Mouse (Mus musculus) layer of hippocampus, adult 11-12 months (tissue): Measurements from ENCODE around the gene Nudt7.

ENCODE experiments used
- DNase-seq: peaks from one replicate; pipeline ENCODE4 v3.0.0; 2022; ENCODE audit warnings: low spot score

Gene Nudt7

DNA sequence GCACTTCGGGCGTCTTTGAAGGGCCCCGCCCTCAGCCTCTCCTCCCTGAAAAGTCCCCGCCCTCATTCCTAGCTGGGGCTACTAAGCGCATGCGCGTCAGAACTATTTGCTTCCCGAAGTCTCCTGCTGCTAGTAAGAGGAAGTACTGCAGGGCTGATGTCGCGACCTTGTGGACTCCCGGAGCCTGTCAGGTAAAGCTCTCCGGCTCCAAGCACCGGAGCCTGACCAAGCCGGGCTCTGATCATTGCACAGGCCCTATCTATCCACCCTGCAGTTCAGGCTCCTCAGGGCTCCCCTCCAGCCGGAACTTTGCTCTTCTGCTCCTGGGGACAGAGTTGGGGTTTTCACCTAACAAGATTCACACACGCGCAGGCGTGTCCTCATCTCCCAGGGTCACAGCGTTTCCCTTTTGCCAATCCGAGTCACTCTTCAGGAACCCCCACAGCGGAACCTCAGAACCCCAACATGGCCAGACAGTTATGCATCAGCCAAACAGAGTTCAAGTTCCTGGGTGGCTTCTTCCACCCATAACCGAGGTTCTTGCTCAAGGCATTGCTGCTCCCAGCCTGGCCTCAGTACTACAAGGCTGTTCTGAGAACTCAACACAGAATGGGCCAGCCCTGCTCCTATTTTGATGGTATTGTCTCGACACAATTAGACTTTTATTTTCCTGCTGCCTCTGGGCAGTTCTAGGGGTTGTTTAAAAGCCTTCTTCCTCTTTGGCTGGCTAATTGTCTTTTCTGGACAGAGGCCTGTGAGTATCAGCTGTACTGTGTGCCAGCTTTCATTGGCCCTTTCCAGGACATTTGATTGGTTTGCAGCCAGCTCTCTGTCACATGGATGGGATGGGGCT, at the start of gene Nudt7:
TSS of gene Nudt7 (plus strand) at position 48 of the 853 bp plus-strand sequence.
- peak; percentile 84 for DNase-seq

DNA sequence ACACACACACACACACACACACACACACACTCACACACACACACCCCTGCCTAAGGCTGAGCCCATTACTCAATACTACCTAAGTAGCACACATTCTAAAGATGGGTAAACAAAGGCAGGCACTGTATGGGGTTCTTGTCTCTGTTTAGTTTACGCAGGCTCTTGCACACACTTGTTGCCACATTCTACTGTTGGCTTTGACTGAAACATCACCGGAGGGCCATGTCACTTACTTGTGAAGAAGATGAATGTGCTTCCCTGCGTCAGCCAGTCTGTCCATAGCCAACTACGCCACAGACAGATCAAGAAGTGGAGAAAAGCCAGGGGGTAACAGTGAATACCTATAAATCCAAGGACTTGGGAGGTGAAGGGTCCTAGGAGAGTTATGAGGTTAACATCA, 45.4 kb upstream of the Nudt7 start:
- no peak for DNase-seq

DNA sequence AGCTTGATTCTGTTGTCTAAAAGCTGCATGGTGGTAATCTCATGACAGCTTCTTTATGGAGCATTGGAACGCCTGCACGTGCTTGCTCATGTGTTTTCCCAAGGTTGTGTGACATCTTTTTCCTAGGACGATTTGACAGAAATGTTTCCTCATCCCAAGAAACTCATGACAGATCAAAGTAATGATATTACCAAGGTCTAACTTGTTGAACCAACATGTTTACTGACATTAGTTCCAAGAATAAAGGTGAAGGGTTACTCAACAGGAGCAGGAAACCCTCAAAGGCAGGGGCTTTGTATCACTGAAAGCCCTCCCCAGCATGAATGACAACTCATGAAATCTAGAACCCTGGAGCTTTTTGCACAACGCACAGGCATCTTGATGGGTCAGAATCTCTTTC, 42.6 kb upstream of the Nudt7 start:
- no peak for DNase-seq

DNA sequence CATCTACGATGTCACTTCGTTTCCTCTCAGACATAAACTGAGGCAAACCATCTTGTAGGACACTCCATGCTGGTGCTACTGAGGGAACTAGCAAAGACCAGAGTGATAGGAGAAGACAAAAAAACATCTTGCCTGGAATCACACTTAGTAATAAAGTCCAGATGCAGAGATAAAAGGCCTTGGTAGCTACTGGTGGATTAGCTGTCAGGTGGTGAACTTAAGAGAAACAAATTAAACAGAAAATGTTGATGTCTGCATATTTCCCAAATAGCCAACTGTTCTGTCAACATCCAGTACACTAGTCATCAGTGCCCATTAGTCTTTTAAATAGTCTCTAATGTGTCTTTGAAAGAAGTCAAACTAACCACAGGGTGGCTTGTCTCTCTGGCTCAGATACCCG, 40.0 kb upstream of the Nudt7 start:
- DNase-seq = no peak

DNA sequence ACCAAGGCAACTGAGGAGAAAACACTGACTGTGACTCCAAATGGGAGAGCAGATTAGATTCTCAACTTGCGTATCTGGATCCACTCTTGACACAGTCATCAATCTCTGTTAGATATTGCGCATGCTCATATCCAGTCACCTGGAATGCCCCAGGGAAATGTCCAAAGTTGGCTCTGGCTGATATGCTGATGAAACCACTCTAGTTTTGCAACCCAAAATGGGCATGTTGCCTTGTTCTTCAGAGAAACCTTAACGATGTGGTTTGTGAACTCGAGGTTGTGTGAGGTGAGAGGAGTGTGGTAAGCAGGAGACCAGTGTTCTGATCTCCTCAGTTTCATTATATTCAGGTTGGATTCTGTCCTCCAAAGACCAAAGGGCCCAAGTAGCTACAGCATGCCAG, 38.8 kb upstream of the Nudt7 start:
- no peak for DNase-seq

DNA sequence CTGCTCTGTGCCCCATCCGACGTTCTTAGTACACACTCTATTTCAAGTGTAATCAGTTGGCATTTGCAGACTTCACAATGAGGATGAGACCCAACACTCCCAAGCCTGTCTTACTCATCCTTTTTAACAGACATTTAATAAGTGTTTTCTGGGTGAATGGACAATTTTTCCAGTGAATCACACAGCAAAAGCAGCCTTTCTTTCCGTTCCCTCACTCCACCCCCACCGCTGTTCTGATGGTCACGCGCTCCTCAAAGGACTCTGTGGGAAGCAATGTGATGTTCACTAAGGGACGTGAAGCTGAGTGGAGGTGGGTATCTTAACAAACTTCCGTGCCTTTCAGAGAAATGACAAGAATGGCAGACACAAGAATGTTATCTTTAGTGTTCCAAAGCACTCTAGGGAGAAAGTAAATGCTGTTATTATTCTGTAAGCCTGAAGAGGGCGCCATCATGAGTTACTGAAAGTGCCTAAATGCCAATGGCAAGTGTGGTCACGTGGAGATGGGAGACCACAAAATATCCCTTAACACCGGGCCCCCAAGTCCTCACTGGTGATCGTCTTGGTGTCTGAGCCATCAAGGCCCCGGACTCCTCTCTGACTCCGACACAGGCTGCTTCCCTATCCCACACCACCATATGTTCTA, 32.7 kb upstream of the Nudt7 start:
- DNase-seq = no peak

DNA sequence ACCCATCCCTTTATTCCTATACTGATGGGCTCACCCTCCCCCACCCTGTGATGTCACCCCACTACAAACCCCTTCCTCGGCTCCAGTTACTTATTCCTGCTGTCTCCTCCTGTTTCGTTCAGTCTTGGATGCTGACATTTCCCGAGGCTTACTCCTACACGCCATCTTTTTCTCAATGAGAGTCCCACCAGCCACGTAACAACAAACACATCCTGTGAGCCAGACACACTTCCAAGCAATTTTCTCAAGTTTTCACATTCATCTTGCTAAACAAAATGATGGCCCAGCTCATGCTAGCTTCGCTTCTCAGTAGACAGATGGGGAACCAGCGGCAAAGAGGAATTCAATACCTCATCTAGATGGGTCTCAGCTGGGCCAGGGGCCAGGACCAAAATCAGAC, 30.0 kb upstream of the Nudt7 start:
- no peak for DNase-seq

DNA sequence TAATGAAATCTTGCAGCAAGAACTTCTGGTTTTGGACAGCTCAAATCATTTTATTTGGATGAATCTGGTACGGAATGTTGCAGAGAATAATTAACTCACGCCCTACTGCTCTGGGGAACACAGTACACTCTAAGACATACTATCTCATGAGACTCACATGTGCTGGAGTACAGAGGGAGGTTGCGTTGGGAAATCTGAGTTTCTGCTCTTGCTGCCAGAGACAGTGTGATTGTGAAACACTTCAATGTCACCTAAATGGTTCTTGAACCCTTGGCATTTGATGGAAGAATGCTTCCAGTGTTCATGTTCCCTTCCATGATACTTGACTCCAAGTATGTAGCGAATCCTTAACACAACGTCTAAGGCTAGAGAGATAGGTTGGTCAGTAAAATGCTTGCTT, 27.4 kb upstream of the Nudt7 start:
- DNase-seq = no peak

DNA sequence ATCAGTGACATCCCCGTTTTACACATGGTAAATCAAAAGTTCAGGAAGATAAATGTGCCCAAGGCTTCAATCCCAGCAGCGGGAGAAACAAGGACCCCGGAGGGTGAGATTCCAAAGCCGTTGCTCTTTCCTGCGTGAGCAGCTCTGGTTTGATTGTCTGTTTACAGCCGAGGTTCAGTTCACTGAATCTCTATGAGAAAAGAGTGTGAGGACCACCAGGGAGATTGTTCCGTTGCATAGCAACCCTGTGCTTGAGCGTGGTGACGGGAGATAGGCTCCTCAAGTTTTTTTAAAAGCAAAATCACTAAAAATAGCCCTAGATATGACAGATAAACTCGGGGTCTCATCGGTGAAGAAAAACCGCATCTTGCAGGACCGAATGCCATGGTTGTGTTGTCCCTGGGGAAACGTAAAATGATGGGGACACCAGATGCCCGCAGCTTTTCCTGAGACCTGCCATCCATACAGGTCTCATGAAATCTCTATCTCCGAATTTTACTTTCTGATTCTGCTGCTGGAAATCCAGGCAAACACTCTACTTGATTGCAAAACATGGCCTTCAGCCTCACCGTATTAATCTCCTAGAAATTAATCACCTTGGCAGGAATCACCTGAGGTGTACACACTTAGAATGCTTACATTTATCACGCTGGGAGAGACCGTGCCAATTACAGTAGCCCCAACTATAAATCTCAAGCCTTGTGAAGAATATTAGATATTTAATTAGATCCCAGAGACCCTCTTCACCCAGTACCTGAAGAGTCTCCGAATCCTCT, 23.8 kb upstream of the Nudt7 start:
- DNase-seq = no peak

DNA sequence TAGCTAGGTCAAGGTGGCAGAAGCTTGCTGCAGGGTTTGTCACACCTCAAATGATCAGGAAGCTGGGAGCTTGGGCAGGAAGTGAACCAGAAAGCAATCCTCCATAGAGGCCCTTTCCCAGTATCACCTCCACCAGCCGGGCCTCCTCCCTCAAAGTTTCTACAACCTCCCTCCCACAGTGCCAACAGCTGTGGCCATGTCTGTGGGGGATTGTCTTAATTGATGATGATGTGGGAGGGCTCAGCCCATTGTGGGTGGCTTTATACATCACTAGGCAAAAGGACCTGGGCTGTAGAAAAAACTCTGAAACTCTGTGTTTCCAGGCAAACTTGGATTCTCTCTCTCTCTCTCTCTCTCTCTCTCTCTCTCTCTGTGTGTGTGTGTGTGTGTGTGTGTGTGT, 18.3 kb upstream of the Nudt7 start:
- no peak for DNase-seq

DNA sequence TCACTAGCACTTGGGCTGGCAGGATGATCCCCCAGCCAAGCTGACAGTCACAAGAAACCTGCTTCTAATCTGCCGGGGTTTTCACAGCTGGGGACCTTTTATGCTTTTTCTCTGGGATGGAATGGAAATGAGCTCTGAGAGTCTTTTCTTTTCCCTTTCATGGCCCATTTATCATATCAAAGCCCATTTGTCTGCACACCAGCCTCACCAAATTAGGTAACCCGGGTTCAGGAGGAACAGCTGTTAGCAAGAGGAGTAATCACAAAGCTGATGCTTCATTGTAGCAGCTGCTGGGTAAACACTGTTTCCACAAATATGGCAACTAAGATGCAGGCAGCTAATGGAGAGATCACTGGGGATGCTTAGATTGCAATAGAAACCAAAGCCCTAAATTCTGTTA, 17.3 kb upstream of the Nudt7 start:
- DNase-seq = no peak

DNA sequence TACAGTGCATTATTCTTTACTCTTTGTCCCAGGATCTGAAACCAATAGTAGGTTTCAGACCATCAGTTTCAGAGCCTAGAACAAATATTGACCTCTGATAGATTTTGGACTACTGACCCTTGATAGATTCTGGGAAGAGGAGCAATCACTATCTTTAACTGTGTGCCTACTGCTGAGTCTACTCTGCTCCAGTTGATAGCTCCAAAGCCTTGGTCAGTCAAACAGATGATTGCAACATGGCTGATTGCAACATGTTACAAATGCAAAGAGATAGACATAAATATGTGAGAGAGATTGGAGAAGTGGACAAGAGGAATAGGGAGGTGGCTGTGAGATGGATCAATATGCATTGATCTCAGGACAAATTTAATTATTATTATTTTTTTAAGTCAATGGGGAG, 15.9 kb upstream of the Nudt7 start:
- no peak for DNase-seq

DNA sequence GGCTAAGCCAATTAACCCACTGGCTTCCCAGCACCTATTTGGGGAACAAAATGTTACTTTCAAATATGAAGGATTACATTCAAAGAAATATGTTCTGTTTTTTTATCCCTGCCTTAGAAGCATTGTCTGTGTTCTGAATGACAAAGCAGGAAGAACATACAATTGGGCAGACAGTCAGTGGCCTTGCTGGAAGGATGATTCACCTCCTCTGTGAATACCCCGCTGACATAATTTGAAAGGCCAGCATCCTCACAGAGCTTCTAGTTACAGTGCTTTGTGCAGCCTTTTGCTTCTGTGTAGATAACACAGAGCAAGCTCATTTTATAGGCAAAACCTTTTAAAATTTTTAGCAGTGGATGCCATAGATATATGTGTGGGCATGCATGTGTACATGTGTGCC, 11.6 kb upstream of the Nudt7 start:
- DNase-seq = no peak

DNA sequence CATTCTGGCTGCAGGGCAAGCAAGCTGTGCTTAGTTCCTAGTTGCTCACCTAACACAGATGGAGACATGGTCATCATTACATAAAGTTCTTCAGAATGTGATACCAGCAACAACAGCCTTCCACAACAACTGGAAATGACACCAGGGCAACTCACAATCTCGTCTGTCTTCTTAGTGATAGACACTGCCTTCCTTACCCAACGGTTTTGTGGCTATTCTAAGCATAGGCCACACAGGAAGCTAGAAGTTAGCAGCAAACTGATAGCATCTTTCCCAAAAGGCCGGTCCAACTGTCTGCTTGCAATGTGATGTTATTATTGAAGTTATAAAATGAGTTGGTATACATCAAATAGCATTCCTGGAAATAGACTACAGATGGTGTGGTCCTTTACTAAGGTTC, 9.7 kb upstream of the Nudt7 start:
- no peak for DNase-seq

DNA sequence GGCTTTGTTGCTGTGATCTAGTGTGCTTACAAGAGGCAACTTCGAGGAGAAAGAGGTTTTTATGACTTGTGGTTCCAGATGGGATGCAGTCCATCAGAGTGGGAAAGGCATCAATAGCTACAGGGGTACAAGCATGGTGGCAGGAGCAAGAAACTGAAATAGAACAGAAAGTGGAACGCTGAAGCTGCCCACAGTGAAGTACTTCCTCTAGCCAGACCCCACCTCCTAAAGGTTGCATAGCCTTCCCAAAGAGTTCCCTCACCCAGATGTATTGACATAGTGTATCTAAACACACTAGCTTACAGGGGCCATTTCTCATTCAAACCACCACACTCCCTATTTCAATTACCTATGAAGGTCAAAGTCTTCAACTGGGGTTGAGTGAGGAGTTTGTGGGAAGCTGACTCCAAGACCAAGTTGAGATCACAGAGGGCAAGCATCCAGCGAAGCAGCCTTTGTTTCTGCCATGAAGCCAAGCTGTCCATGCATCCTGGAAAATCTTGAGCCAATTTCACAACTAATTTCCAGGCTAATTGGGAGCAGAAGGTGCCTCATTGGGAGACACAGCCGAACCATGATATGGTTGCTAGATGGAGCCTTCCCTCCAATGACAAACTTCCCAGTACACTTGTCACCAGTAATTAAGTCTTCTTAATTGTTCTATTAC, 9.1 kb upstream of the Nudt7 start:
- DNase-seq = no peak

DNA sequence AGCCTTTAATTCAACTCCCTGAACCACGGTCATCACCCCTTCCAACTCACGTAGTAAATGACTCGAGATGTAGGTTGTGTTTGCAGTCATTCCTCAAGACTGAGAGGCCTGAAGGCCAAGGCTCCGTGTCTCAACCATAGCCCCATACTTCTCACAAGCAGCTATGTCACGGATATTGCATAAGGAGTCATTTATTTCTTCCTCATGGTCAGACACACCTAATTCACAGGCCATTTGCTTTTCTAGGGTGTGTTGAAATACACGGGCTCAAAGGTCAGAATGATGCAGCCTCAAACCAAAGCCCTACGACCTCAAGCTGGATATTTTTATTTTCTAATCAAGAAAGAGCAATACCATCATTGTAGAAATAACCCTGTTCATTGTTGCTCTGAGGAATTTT, 2.5 kb upstream of the Nudt7 start:
- DNase-seq = no peak

DNA sequence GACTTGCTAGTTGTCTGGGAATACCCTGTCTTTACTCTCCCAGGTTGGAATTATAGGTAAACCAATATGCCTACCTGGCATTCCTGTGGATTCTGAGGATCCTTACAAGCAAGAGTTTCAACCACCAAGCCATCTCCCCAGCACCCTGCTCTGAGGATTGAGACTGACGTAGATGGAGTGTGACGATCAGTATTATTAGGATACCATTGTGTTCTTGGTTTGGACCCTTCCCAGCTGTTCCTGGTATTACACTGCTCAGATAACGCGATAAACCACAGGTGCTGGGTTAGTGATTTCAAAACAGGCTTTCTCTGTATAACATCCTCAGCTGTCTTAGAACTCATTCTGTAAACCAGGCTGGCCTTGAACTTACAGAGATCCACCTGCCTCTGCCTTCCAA, 1.9 kb upstream of the Nudt7 start:
- DNase-seq = no peak

DNA sequence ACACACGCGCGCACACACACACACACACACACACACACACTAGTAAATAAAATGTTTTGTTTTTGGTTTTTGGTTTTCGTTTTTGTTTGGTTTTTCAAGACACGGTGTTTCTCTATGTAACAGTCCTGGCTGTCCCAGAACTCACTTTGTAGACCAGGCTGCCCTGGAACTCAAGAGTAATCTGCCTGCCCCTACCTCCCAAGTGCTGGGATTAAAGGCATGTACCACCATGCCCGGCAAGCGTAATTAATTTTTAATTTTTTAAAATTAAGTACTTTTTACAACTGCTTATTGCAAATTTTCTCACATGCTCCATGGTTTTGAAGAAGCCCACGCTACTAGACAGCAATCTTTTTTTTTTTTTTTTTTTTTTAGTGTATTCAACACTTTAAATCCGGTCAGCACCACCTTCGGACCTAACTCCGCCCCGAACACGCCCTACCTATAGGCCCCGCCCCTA, 277 bp upstream of the Nudt7 start:
- no peak for DNase-seq

DNA sequence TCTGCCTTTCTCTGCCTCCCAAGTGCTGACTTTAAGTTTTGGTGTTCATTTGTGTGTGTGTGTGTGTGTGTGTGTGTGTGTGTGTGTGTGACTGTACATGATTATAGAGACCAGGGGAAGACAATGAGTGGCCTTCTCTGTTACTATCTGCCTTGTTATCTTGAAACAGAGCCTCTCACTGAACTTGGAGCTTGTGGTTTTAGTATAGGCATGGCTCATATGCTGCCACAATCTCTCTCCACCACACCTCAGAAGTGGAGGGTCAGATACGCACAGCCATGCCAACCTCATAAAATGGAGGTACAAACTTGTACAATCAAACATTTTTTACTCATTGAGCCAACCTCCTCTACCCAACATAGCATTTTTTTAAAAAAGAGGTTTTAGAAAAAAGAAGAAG, 3.4 kb downstream of the Nudt7 start:
- DNase-seq = no peak

DNA sequence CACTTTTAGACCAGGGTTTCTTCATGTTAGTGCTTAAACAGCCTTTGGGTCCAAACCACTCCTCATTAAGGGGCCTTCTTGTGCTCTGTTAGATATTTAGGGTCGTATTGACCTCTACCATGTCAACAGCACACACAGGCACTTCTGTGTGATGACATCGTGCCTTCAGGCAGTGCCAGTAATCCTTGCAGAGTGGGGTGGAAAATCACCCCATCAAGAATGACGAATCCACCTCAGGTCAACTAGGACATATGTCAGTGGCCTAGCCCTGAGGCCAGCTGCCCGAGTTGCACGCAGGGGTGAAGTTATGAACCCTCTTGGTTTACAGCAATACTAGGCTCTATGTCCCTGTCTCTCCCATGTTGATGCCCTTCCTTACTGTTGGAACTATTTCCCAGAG, 3.8 kb downstream of the Nudt7 start:
- DNase-seq = no peak

DNA sequence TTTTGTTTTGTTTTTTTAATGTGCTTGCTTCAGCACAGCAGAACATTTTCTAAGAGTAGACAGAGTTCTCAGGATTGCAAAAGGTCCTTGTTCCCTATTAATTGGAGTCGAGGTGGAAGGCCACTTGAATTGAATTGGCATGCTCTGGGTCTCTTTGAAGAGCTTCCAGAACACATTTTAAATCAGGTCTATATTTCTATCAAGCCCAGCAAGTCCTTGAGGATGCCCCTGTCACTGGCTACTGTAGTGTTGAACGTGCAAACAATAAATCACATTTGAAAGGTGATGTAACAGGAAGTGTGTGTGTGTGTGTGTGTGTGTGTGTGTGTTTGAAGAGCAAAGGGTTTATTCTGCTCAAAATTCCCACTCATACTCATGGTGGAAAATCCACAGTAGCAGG, 7.1 kb downstream of the Nudt7 start:
- DNase-seq = no peak

DNA sequence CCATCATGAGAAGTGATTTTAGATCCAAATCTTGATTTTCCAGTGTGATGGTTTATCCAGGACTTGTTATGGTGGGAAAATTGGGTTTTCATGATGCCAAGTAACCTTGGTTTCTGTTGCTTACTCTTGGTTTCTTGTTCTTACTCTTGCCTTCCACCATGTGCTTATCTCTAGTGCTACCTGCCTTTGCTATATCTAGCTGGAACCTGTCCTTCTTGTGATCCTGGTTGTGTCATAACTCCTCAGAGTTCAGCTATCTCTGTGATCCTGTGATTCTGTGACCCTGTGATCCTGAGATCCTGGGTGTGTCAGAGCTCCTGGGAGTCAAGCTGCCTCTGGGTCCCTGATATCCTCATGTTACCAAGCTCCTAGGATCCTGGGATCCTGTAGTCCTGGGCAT, 8.8 kb downstream of the Nudt7 start:
- no peak for DNase-seq
